Mouse (Mus musculus): ENCODE data around the gene Ccn5.

The Ccn5 gene

GRCm38 (mm10) chr2:163820607-163821006, at the start of gene Ccn5:
TSS of gene Ccn5 (plus strand) at chr2:163820861.
- DNase-seq (ENCODE audit: low spot score): no peak

DNA sequence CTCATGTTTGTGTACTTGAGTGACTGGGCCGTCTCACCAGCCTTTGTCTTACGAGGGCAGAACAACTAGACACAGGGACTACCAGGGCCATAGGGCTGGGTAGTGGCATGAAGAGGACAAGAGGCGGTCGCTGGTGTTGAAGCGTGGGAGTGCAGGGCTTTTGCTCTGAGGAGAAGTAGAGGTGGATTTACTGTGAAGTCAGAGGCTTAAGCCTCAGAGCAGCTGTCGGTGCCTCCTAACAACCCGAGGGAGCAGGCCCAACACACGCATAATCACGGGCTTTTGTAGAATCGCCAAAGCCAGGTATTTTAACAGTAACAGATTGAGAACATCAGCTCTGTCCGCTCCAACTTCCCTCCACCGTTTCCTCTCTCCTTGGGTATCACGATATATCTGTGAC, 44.0 kb upstream of the Ccn5 start:
- DNase-seq (ENCODE audit: low spot score): no peak

DNA sequence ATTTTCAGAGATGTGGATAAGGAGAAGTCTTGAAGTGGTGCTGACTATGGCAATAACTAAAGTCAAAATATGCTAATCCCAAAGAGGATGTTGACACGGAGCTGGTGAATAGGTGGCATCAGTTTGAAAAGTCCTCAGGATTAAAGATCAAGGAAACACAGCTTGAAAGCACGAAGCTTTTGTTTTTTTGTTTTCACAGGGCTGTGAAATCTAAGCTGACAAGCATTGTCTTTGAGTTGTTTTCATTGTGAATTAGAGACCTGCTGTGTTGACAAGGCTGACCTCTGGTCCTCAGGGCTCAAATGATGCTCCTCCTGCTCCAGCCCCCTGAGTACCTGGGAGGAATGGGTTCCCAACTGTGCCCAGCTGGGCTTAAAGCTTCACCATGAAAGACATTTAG, 43.6 kb upstream of the Ccn5 start:
- DNase-seq (ENCODE audit: low spot score): peak; percentile 14

DNA sequence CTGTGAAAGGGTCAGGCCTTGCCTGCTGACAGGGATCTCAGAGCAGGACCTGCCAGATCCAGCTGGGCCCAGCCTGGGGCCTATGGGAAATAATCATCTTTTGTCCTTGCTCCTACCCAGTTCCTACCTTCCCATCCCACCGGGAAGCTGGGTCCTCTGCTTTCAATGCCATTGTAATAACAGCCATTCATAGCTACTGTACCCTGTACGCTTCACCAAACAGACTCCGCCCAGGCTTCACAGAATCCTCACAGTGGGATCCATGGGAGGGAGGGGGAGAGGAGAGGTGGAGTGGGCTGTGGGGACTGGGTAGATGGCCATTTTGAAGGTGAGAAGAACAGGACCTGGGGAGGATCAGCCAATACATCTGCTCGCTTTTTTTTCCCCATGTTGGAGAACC, 41.8 kb upstream of the Ccn5 start:
- DNase-seq (ENCODE audit: low spot score): no peak

DNA sequence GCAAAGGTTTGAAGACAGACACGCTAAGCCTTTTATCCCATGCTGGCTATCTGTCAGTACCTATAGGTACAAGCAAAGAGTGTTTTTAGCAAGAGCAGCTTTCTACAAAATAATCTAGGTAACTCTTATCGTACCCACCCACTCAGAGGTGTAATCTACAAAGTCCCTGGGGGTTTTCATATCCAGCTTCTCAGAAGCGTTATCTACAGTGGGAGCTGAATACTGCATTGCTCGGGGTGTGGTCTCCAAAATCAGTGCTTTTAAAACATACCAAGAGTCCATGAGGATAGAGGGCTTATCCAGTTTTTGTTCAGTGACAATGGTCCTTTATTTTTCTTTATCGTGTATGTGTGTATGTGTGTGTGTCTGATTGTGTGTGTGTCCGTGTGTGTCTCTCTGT, 37.3 kb upstream of the Ccn5 start:
- no peak for DNase-seq (ENCODE audit: low spot score)

GRCm38 (mm10) chr2:163783901-163784300, 36.8 kb upstream of the Ccn5 start:
- no peak for DNase-seq (ENCODE audit: low spot score)

DNA sequence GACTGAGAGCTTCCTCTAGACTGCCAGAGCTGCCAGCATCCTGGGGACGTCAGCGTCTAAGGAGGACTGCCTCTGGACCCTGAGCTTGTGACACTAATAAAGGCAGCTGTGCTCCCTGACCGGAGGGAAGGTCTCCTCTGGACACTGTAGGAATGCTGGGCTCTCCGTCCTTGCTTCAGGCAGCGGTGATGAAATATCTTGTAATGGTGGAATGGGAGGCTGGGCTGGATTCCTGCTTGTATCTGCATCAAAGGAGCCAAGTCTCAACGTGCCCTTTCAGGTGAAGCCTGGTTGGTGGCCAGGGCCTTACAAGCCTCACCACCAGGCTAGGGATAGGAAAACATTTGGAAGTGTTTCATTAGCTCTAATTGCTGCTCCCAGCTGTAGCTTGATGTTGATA, 33.6 kb upstream of the Ccn5 start:
- DNase-seq (ENCODE audit: low spot score): no peak

GRCm38 (mm10) chr2:163787709-163788108, 33.0 kb upstream of the Ccn5 start:
- peak; percentile 73 for DNase-seq (ENCODE audit: low spot score)

GRCm38 (mm10) chr2:163788484-163788883, 32.2 kb upstream of the Ccn5 start:
- DNase-seq (ENCODE audit: low spot score): peak; percentile 68

GRCm38 (mm10) chr2:163798411-163798810, 22.2 kb upstream of the Ccn5 start:
- no peak for DNase-seq (ENCODE audit: low spot score)

- DNase-seq (ENCODE audit: low spot score): no peak
Observed at GRCm38 (mm10) chr2:163800832-163801231, 19.8 kb upstream of the Ccn5 start.

- no peak for DNase-seq (ENCODE audit: low spot score)
Observed at GRCm38 (mm10) chr2:163801406-163801805, 19.3 kb upstream of the Ccn5 start.

- DNase-seq (ENCODE audit: low spot score): no peak
Observed at GRCm38 (mm10) chr2:163803838-163804237, 16.8 kb upstream of the Ccn5 start.

- no peak for DNase-seq (ENCODE audit: low spot score)
Observed at GRCm38 (mm10) chr2:163809166-163809565, 11.5 kb upstream of the Ccn5 start.

DNA sequence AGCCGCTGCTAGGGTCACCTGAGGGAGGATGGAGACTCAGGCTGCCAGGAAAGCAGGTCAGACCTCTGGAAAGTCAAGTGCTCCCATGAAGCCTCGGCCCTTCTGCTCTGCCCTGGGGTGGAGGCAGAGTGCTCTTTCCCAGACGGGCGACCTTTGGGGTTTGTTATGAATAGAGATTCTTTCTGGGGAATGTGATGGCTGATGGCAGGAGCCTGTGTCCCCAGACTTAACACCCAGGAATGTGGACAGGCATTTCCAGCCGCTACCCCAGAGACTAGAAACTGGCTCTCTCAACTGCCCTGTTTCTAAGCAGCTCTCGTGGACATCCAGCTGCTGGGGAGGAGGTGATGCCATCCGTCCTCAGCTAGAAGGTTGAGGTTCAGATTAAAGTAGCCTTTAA, 11.0 kb upstream of the Ccn5 start:
- no peak for DNase-seq (ENCODE audit: low spot score)

GRCm38 (mm10) chr2:163813077-163813476, 7.6 kb upstream of the Ccn5 start:
- DNase-seq (ENCODE audit: low spot score): no peak

- DNase-seq (ENCODE audit: low spot score): no peak
Observed at GRCm38 (mm10) chr2:163814739-163815465, 5.8 kb upstream of the Ccn5 start.

DNA sequence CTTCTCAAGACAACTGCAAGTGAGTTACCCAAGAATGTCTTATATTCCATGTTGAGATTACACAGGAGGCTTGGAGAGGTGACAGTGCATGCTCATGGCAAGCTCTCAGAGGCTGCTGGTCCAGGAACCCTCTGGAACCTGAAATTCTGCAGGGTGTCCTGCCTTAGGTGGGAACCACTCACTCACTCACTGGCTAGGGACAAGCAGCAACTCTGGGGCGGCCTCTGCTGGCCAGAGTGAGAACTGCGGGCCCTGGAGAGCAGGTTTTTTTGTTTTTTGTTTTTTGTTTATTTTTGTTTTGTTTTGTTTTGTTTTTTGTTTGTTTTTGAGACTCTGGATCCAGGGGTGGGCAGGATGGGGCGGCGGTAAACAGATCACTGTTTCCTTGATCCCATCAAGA, 2.6 kb downstream of the Ccn5 start:
- peak; percentile 40 for DNase-seq (ENCODE audit: low spot score)

- peak; percentile 87 for DNase-seq (ENCODE audit: low spot score)
Observed at GRCm38 (mm10) chr2:163823771-163824170, 3.1 kb downstream of the Ccn5 start.

GRCm38 (mm10) chr2:163825861-163826260, 5.2 kb downstream of the Ccn5 start:
- no peak for DNase-seq (ENCODE audit: low spot score)

GRCm38 (mm10) chr2:163826494-163826893, 5.8 kb downstream of the Ccn5 start:
- no peak for DNase-seq (ENCODE audit: low spot score)

- no peak for DNase-seq (ENCODE audit: low spot score)
Observed at GRCm38 (mm10) chr2:163831163-163831562, 10.5 kb downstream of the Ccn5 start.

- peak; percentile 83 for DNase-seq (ENCODE audit: low spot score)
Observed at GRCm38 (mm10) chr2:163838043-163838442, 17.4 kb downstream of the Ccn5 start.

- no peak for DNase-seq (ENCODE audit: low spot score)
Observed at GRCm38 (mm10) chr2:163839519-163839918, 18.9 kb downstream of the Ccn5 start.
